Mouse (Mus musculus): ENCODE measurements around the gene Gm13278. TPM values are rescaled to one million over a fixed set of nuclear protein-coding genes. Genes with fewer than 3 reads are reported as not detected.
A peak's percentile ranks its signal among the peaks of the same experiment; 100 is the strongest.
"Not testable (repeated sequence)": the region's sequence is repeated elsewhere in the genome, so short reads cannot be mapped to it uniquely, and the experiment has no call there.

Gm13278 gene
- polyA plus RNA-seq, 1 experiment from 2014 or later, result not detected

GRCm38 (mm10) chr4:88780320-88780719 lies 11.0 kb upstream of the Gm13278 start:
- not testable (repeated sequence) for H3K4me2 ChIP-seq; H3K9me3 ChIP-seq (replicated peaks; ENCODE audit: control insufficient read depth, low read length); H3K4me1 ChIP-seq (ENCODE audit: control insufficient read depth, insufficient read depth, low read length); H3K27ac ChIP-seq (ENCODE audit: low read depth, low read length); H3K9ac ChIP-seq (ENCODE audit: low read depth, low read length); H3K4me3 ChIP-seq (ENCODE audit: low read depth, low read length); H3K27me3 ChIP-seq (ENCODE audit: control insufficient read depth, insufficient read depth, low read length); ATAC-seq (replicated peaks; ENCODE audit: insufficient number of reproducible peaks, low FRiP score, low TSS enrichment); H3K36me3 ChIP-seq (ENCODE audit: control insufficient read depth, insufficient read depth, low read length)
- WGBS (ENCODE audit: insufficient replicate concordance), result 33% methylated on average over 15 of the region's 18 CpGs

- H3K4me1 ChIP-seq (ENCODE audit: control insufficient read depth, insufficient read depth, low read length); H3K27ac ChIP-seq (ENCODE audit: low read depth, low read length); H3K4me3 ChIP-seq (ENCODE audit: low read depth, low read length); H3K9me3 ChIP-seq (replicated peaks; ENCODE audit: control insufficient read depth, low read length); H3K36me3 ChIP-seq (ENCODE audit: control insufficient read depth, insufficient read depth, low read length); H3K27me3 ChIP-seq (ENCODE audit: control insufficient read depth, insufficient read depth, low read length); ATAC-seq (replicated peaks; ENCODE audit: insufficient number of reproducible peaks, low FRiP score, low TSS enrichment); H3K9ac ChIP-seq (ENCODE audit: low read depth, low read length): not testable (repeated sequence)
- 10% methylated on average over 3 of the region's 7 CpGs for WGBS (ENCODE audit: insufficient replicate concordance)
- H3K4me2 ChIP-seq, result peak within 1 kb of the TSS; percentile 49
Measured at GRCm38 (mm10) chr4:88781831-88782230, 9.5 kb upstream of the Gm13278 start, which contains the start of gene Ifnz. Gene Ifnz, plus strand, starts transcription at chr4:88782131.

GRCm38 (mm10) chr4:88782335-88782734 lies 9.0 kb upstream of the Gm13278 start:
- ATAC-seq (replicated peaks; ENCODE audit: insufficient number of reproducible peaks, low FRiP score, low TSS enrichment); H3K9me3 ChIP-seq (replicated peaks; ENCODE audit: control insufficient read depth, low read length); H3K36me3 ChIP-seq (ENCODE audit: control insufficient read depth, insufficient read depth, low read length); H3K4me3 ChIP-seq (ENCODE audit: low read depth, low read length); H3K4me1 ChIP-seq (ENCODE audit: control insufficient read depth, insufficient read depth, low read length); H3K27ac ChIP-seq (ENCODE audit: low read depth, low read length); H3K9ac ChIP-seq (ENCODE audit: low read depth, low read length); H3K27me3 ChIP-seq (ENCODE audit: control insufficient read depth, insufficient read depth, low read length): not testable (repeated sequence)
- H3K4me2 ChIP-seq, result peak overlapping the region; percentile 49
- WGBS (ENCODE audit: insufficient replicate concordance), result 0% methylated on average over 3 of the region's 31 CpGs

GRCm38 (mm10) chr4:88785409-88785808 lies 5.9 kb upstream of the Gm13278 start, which contains the start of gene Gm13276:
Gene Gm13276, plus strand, starts transcription at chr4:88785709.
- H3K36me3 ChIP-seq (ENCODE audit: control insufficient read depth, insufficient read depth, low read length); H3K27me3 ChIP-seq (ENCODE audit: control insufficient read depth, insufficient read depth, low read length); H3K27ac ChIP-seq (ENCODE audit: low read depth, low read length); H3K4me2 ChIP-seq; H3K4me1 ChIP-seq (ENCODE audit: control insufficient read depth, insufficient read depth, low read length); H3K9me3 ChIP-seq (replicated peaks; ENCODE audit: control insufficient read depth, low read length); H3K4me3 ChIP-seq (ENCODE audit: low read depth, low read length); H3K9ac ChIP-seq (ENCODE audit: low read depth, low read length); ATAC-seq (replicated peaks; ENCODE audit: insufficient number of reproducible peaks, low FRiP score, low TSS enrichment): not testable (repeated sequence)
- no CpG with 5 or more reads among the region's 27 CpGs for WGBS (ENCODE audit: insufficient replicate concordance)

GRCm38 (mm10) chr4:88788402-88788801 lies 2.9 kb upstream of the Gm13278 start, which contains the start of gene Gm13277:
Gene Gm13277, plus strand, starts transcription at chr4:88788632.
- H3K36me3 ChIP-seq (ENCODE audit: control insufficient read depth, insufficient read depth, low read length); H3K4me2 ChIP-seq; H3K9me3 ChIP-seq (replicated peaks; ENCODE audit: control insufficient read depth, low read length); ATAC-seq (replicated peaks; ENCODE audit: insufficient number of reproducible peaks, low FRiP score, low TSS enrichment); H3K9ac ChIP-seq (ENCODE audit: low read depth, low read length); H3K27ac ChIP-seq (ENCODE audit: low read depth, low read length); H3K4me1 ChIP-seq (ENCODE audit: control insufficient read depth, insufficient read depth, low read length); H3K4me3 ChIP-seq (ENCODE audit: low read depth, low read length); H3K27me3 ChIP-seq (ENCODE audit: control insufficient read depth, insufficient read depth, low read length): not testable (repeated sequence)
- WGBS (ENCODE audit: insufficient replicate concordance), result 0% methylated on average over 3 of the region's 28 CpGs

GRCm38 (mm10) chr4:88793936-88794675 lies 2.8 kb downstream of the Gm13278 start, which contains the start of gene Gm13275:
Gene Gm13275, plus strand, starts transcription at chr4:88794487.
- not testable (repeated sequence) for H3K9me3 ChIP-seq (replicated peaks; ENCODE audit: control insufficient read depth, low read length); H3K9ac ChIP-seq (ENCODE audit: low read depth, low read length); H3K4me1 ChIP-seq (ENCODE audit: control insufficient read depth, insufficient read depth, low read length); H3K4me3 ChIP-seq (ENCODE audit: low read depth, low read length); H3K4me2 ChIP-seq; H3K36me3 ChIP-seq (ENCODE audit: control insufficient read depth, insufficient read depth, low read length); H3K27ac ChIP-seq (ENCODE audit: low read depth, low read length); H3K27me3 ChIP-seq (ENCODE audit: control insufficient read depth, insufficient read depth, low read length); ATAC-seq (replicated peaks; ENCODE audit: insufficient number of reproducible peaks, low FRiP score, low TSS enrichment)
- WGBS (ENCODE audit: insufficient replicate concordance), result 0% methylated on average over 11 of the region's 52 CpGs

- ATAC-seq (replicated peaks; ENCODE audit: insufficient number of reproducible peaks, low FRiP score, low TSS enrichment); H3K4me1 ChIP-seq (ENCODE audit: control insufficient read depth, insufficient read depth, low read length); H3K27ac ChIP-seq (ENCODE audit: low read depth, low read length); H3K9me3 ChIP-seq (replicated peaks; ENCODE audit: control insufficient read depth, low read length); H3K4me3 ChIP-seq (ENCODE audit: low read depth, low read length); H3K4me2 ChIP-seq; H3K9ac ChIP-seq (ENCODE audit: low read depth, low read length); H3K36me3 ChIP-seq (ENCODE audit: control insufficient read depth, insufficient read depth, low read length); H3K27me3 ChIP-seq (ENCODE audit: control insufficient read depth, insufficient read depth, low read length): not testable (repeated sequence)
- WGBS (ENCODE audit: insufficient replicate concordance), result no CpG with 5 or more reads among the region's 28 CpGs
Measured at GRCm38 (mm10) chr4:88797097-88797496, 5.7 kb downstream of the Gm13278 start, which contains the start of gene Gm13279. Gene Gm13279, plus strand, starts transcription at chr4:88797397.

GRCm38 (mm10) chr4:88799365-88799764 lies 8.0 kb downstream of the Gm13278 start, which contains the start of gene Gm13285:
Gene Gm13285, plus strand, starts transcription at chr4:88799665.
- not testable (repeated sequence) for H3K9ac ChIP-seq (ENCODE audit: low read depth, low read length); H3K27ac ChIP-seq (ENCODE audit: low read depth, low read length); H3K9me3 ChIP-seq (replicated peaks; ENCODE audit: control insufficient read depth, low read length); H3K36me3 ChIP-seq (ENCODE audit: control insufficient read depth, insufficient read depth, low read length); H3K4me2 ChIP-seq; ATAC-seq (replicated peaks; ENCODE audit: insufficient number of reproducible peaks, low FRiP score, low TSS enrichment); H3K4me1 ChIP-seq (ENCODE audit: control insufficient read depth, insufficient read depth, low read length); H3K27me3 ChIP-seq (ENCODE audit: control insufficient read depth, insufficient read depth, low read length); H3K4me3 ChIP-seq (ENCODE audit: low read depth, low read length)
- WGBS (ENCODE audit: insufficient replicate concordance), result 13% methylated on average over 3 of the region's 7 CpGs

- not testable (repeated sequence) for H3K27ac ChIP-seq (ENCODE audit: low read depth, low read length); H3K4me1 ChIP-seq (ENCODE audit: control insufficient read depth, insufficient read depth, low read length); H3K36me3 ChIP-seq (ENCODE audit: control insufficient read depth, insufficient read depth, low read length); H3K9me3 ChIP-seq (replicated peaks; ENCODE audit: control insufficient read depth, low read length); ATAC-seq (replicated peaks; ENCODE audit: insufficient number of reproducible peaks, low FRiP score, low TSS enrichment); H3K27me3 ChIP-seq (ENCODE audit: control insufficient read depth, insufficient read depth, low read length); H3K4me3 ChIP-seq (ENCODE audit: low read depth, low read length); H3K9ac ChIP-seq (ENCODE audit: low read depth, low read length)
- H3K4me2 ChIP-seq, result peak within 1 kb of the TSS; percentile 27; the same call in 1 of the 2 replicates
- no CpG with 5 or more reads among the region's 29 CpGs for WGBS (ENCODE audit: insufficient replicate concordance)
Measured at GRCm38 (mm10) chr4:88802954-88803353, 11.6 kb downstream of the Gm13278 start, which contains the start of gene Gm13287. Gene Gm13287, plus strand, starts transcription at chr4:88803254.
